Mouse (Mus musculus): ENCODE measurements around the gene Hoxa11. TPM values are rescaled to one million over a fixed set of nuclear protein-coding genes. Genes with fewer than 3 reads are reported as not detected.

Gene Hoxa11
- polyA plus RNA-seq, 1 experiment: not detected

GRCm38 (mm10) chr6:52221993-52222685 is 23.5 kb downstream of the Hoxa11 start:
- no peak for DNase-seq
- TF ChIP-seq POLR2A (IDR thresholded peaks at IDR 0.05; ENCODE audit: borderline replicate concordance, insufficient read depth, low read length) (no peak), CTCF (IDR thresholded peaks at IDR 0.05; ENCODE audit: borderline replicate concordance, insufficient read depth, low read depth, low read length) (no peak)
- H3K4me3 ChIP-seq (replicated peaks; ENCODE audit: insufficient read depth, low read depth, low read length): no peak overlapping the region
- 10% methylated on average over 21 of the region's 21 CpGs for WGBS
- H3K27me3 ChIP-seq (ENCODE audit: control insufficient read depth, insufficient read depth, low read length): peaks cover 4% of the 10 kb centered on the region; the same call in 1 of the 2 replicates
- no peak overlapping the region for H3K27ac ChIP-seq (ENCODE audit: insufficient read depth, low read length)
- H3K4me1 ChIP-seq (ENCODE audit: control insufficient read depth, insufficient read depth, low read length): no peaks in the 10 kb centered on the region

DNA sequence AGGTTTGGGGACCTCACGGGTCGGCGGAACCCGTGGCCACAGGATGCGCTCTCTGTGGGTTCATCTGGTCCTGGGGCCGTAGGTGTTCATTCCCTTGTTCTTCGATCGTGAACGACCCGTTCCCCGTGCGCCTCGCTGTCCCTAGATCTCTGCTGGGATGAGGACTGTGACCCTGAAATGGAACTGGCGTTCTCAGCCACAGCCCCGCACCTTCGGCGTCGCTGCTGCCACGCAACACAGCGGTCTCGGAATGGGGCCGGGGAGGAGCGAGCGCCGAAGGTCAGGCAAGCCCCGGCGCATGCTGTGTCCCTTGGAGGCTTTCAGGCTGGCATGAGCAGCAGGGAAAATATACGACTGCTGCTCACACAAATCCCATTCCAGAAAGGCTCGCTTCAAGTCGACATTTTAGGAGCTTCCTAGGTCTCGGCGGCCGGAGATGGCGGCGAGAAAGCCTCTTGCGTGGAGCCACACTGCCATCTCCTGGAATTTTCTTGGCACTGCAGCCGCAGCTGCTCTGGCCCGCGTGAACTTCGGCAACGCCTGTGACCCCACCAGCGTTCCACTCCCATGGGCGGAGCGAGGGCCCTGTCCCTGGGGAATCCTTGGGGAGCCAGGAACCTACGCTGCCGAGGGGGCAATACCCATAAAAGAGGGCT is 24.1 kb downstream of the Hoxa11 start, which contains the start of gene Hoxa7:
Gene Hoxa7 (minus strand): TSS at position 518 of the 656 bp plus-strand sequence.
- peak; percentile 73 to 84 for DNase-seq
- Histone ChIP-seq H3K4me1 (ENCODE audit: control insufficient read depth, insufficient read depth, low read length) (no peaks in the 10 kb centered on the region), H3K4me3 (replicated peaks; ENCODE audit: insufficient read depth, low read depth, low read length) (peak within 1 kb of the TSS; percentile 65), H3K27me3 (ENCODE audit: control insufficient read depth, insufficient read depth, low read length) (peaks cover 5% of the 10 kb centered on the region; the same call in 1 of the 2 replicates), H3K27ac (ENCODE audit: insufficient read depth, low read length) (no peak within 1 kb of the TSS)
- TF ChIP-seq POLR2A (IDR thresholded peaks at IDR 0.05; ENCODE audit: borderline replicate concordance, insufficient read depth, low read length) (no peak), CTCF (IDR thresholded peaks at IDR 0.05; ENCODE audit: borderline replicate concordance, insufficient read depth, low read depth, low read length) (peak; percentile 88)
- under 1% methylated on average over 46 of the region's 46 CpGs for WGBS

DNA sequence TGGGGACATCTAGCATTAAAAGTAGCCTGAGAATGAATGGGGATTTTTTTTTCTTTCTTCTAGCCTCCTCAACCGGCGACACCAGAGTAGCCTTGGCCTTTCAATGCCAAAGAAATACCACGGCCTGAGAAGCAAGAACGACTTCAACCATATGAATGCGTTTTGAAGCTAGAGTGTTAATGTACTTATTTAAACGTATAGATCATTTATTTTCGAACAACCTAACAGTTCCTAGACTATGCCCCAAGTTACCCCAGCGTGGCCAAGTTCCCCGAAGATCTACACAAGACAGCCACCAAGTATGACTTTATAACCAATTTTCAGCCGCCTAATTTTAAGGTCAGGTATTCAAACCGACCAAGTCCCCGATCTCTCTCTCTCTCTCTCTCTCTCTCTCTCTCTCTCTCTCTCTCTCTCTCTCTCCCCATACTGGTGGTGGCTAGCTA is 24.7 kb downstream of the Hoxa11 start:
- Histone ChIP-seq H3K4me1 (ENCODE audit: control insufficient read depth, insufficient read depth, low read length) (no peaks in the 10 kb centered on the region), H3K27me3 (ENCODE audit: control insufficient read depth, insufficient read depth, low read length) (peaks cover 5% of the 10 kb centered on the region; the same call in 1 of the 2 replicates), H3K27ac (ENCODE audit: insufficient read depth, low read length) (no peak overlapping the region), H3K4me3 (replicated peaks; ENCODE audit: insufficient read depth, low read depth, low read length) (no peak overlapping the region)
- DNase-seq: no peak
- no peak for TF ChIP-seq CTCF (IDR thresholded peaks at IDR 0.05; ENCODE audit: borderline replicate concordance, insufficient read depth, low read depth, low read length)
- no peak for TF ChIP-seq POLR2A (IDR thresholded peaks at IDR 0.05; ENCODE audit: borderline replicate concordance, insufficient read depth, low read length)
- WGBS: 11% methylated on average over 12 of the region's 12 CpGs

DNA sequence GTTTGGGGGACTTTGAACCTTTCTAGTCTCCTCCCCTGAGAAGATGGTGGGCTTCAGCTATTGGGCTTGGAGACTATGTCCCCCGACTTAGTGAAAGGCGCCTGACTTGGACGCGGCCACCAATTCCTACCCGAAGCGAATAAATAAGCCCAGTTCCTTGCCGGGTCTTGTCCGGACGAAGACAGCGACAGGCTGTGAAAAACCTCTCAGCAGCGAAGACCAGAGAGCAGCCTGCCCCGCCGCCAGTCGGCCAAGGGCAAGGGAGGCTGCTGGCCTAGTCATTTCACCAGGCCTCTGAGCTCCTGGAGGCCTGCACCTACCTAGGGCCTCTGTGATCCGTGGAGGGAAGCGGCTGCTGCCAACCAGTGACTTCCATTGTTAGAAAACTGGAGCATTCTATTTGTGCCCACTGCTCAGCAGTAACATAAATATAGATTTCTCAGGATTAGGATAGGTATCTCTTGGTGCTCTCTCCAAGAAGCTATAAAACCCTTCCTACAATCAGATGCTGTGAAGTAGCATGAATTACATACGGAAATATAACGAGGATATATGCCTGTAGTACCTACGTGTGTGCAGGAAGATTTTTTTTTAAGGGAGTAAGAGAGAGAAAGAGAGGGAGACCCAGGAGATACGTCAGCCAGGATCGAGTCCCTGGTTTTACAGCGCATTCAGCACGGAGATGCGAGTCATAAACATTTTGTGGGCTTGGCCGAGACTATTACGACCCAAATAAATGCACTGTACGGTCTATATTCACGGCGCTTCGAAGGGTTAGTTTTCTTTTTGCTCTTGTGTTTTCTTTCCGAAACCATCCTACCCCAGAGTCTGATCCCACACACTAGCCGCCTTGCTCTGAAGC is 25.4 kb downstream of the Hoxa11 start:
- no peak for TF ChIP-seq CTCF (IDR thresholded peaks at IDR 0.05; ENCODE audit: borderline replicate concordance, insufficient read depth, low read depth, low read length)
- TF ChIP-seq POLR2A (IDR thresholded peaks at IDR 0.05; ENCODE audit: borderline replicate concordance, insufficient read depth, low read length): no peak
- DNase-seq: no peak
- H3K27ac ChIP-seq (ENCODE audit: insufficient read depth, low read length): no peak overlapping the region
- peaks cover 6% of the 10 kb centered on the region; the same call in 1 of the 2 replicates for H3K27me3 ChIP-seq (ENCODE audit: control insufficient read depth, insufficient read depth, low read length)
- no peak overlapping the region for H3K4me3 ChIP-seq (replicated peaks; ENCODE audit: insufficient read depth, low read depth, low read length)
- no peaks in the 10 kb centered on the region for H3K4me1 ChIP-seq (ENCODE audit: control insufficient read depth, insufficient read depth, low read length)
- WGBS: 24% methylated on average over 32 of the region's 32 CpGs

GRCm38 (mm10) chr6:52219234-52219942 is 26.2 kb downstream of the Hoxa11 start:
- Histone ChIP-seq H3K27ac (ENCODE audit: insufficient read depth, low read length) (no peak overlapping the region), H3K4me3 (replicated peaks; ENCODE audit: insufficient read depth, low read depth, low read length) (no peak overlapping the region), H3K4me1 (ENCODE audit: control insufficient read depth, insufficient read depth, low read length) (no peaks in the 10 kb centered on the region), H3K27me3 (ENCODE audit: control insufficient read depth, insufficient read depth, low read length) (peaks cover 9% of the 10 kb centered on the region; the same call in 1 of the 2 replicates)
- 33% methylated on average over 9 of the region's 9 CpGs for WGBS
- TF ChIP-seq CTCF (IDR thresholded peaks at IDR 0.05; ENCODE audit: borderline replicate concordance, insufficient read depth, low read depth, low read length) (no peak), POLR2A (IDR thresholded peaks at IDR 0.05; ENCODE audit: borderline replicate concordance, insufficient read depth, low read length) (no peak)
- DNase-seq: no peak

DNA sequence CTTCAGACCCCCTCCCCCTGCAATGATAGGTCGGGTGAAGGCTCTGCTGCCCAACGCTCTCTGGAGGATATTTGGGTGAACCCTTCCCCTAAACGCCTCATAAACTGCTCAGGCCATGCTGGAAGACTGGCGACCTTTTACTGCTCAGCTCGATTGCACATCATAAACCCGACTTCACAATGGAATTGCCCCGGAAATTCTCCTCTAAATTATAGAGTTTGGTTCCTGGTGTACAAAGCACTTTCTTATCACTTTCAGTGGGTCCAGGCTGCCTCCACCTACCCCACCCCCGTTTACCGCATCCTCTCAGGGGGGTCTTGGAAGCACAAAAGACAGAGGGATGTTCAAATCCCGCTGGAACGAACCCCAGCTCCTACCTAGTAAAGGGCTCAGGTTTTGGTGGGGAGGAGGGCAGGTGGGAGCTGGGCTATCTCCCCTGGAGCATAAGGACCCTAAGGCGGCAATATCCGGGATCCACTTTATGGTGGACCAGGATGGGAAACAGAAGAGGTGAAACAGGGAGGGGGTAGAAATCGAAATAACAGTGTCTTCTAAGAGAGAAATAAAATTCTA is 26.9 kb downstream of the Hoxa11 start:
- 10% methylated on average over 14 of the region's 14 CpGs for WGBS
- Histone ChIP-seq H3K4me1 (ENCODE audit: control insufficient read depth, insufficient read depth, low read length) (no peaks in the 10 kb centered on the region), H3K27me3 (ENCODE audit: control insufficient read depth, insufficient read depth, low read length) (peaks cover 9% of the 10 kb centered on the region; the same call in 1 of the 2 replicates), H3K27ac (ENCODE audit: insufficient read depth, low read length) (no peak overlapping the region), H3K4me3 (replicated peaks; ENCODE audit: insufficient read depth, low read depth, low read length) (no peak overlapping the region)
- TF ChIP-seq CTCF (IDR thresholded peaks at IDR 0.05; ENCODE audit: borderline replicate concordance, insufficient read depth, low read depth, low read length): no peak
- TF ChIP-seq POLR2A (IDR thresholded peaks at IDR 0.05; ENCODE audit: borderline replicate concordance, insufficient read depth, low read length): no peak
- DNase-seq: no peak

Measured in cerebellum, adult 2 months (tissue).